Mouse (Mus musculus) c-Kit-positive CD71-positive TER-119-positive erythroid progenitor cells, embryonic 14.5 days (primary cell): ENCODE measurements around the gene Phldb1.
A peak's percentile ranks its signal among the peaks of the same experiment; 100 is the strongest.

Experiments
- DNase-seq: peaks from one replicate; pipeline ENCODE4 v3.0.0-alpha.2; 2013; ENCODE audit warnings: low spot score

The Phldb1 gene

DNA sequence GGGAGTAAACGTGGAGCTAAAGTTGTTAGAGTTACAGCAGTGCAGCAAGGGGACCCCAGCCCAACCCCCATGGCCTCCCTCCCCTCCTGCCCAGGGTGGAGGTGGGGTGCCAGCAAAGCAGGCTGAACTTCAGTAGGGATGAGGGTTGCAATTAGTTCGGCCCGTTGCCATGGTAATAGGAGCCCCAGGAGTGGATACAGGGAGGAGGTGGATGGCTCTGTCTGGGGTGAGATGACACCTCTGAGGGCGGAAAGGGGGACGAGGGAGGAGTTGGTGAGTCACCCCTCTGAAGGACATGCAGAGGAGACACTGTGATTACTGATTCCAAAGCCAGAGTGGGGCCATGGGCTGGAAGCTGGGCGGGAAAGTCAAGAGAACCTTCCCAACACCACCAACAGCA is 26.1 kb downstream of the Phldb1 start:
- DNase-seq = no peak

DNA sequence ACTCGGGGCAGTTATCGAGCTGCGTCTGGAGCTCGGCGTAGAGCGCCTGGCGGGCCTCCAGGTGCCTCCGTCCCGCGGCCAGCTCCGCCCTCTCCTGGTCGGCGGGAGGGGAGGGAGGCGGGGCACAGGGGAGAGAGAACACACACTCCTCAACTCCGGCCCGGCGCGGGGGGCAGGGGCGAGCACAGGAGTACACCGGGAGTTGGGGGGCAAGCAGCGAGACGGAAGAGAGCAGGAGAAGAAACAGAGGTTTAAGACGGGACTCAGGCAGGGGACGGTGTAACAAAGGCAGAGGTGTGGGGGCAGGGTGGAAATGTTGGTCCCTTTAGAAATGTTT is 26.6 kb downstream of the Phldb1 start:
- no peak for DNase-seq

DNA sequence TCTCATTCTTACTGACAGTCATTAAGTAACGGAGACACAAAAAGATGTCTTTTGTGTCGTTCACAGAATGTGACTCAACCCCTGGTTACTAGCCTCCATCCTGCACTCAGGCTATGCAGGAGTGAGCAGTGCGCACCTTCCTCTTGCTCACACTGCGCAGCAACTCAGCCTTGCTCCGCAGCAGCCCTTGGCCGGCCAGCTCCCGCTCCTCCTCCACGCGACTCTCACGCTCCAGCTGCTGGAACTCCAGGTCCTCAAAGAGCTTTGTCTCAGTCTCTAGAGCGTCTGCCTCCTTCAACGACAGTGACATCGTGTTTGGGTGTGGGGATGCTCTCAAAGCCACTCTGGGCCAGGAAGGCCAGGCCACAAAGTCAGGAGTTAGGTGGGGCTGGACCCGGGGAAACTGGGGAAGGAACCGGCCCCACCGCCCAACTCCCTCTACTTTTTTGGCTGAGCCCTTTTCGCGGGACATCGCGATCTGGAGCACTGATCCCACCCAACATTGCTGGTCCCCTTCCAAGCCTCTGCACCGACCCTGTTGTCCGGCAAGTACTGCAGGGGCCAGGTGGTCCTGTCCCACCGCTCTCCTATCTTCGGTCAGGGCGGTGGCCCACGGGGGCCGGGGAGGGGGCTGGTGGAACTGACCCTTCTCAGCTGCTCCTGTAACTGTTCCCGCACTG is 27.1 kb downstream of the Phldb1 start:
- DNase-seq = no peak

DNA sequence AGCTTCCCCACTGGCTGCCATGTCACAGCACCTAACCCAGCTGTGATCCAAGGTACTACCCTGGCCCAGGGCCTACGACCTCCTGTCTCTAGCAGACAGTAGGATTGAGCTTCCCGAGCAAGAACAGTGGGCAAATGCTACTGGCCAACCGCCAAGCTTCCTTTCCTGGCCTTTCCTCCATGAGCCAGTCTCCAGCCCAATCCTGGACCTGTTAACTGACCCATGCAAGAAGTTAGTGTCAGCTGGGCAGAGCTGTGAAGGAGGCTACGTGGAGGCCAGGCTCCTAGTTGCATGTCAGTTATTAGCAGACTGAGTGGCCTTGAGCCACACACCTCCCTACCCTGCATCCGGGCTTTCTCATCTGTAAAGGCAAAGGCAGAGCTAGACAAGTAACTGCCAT is 35.3 kb downstream of the Phldb1 start:
- no peak for DNase-seq

DNA sequence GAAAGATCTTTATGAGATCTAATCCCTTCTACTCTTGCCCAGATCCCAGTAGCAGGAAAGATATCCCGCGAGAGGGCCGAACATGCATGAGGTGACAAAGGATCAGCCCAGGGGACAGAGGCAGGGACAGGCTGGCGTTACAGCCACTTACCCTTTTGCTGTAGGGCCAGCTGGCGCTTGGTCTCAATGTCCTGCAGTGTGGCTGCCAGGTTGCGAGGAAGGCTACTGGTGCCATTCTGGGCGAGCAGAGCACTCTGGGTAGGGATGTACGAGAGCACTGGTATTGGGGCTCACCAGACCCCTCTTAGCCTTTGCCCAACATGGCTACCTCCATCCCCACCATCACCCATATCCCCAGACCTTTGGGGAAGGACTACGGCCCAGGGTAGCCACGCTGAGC is 35.8 kb downstream of the Phldb1 start:
- DNase-seq = no peak

DNA sequence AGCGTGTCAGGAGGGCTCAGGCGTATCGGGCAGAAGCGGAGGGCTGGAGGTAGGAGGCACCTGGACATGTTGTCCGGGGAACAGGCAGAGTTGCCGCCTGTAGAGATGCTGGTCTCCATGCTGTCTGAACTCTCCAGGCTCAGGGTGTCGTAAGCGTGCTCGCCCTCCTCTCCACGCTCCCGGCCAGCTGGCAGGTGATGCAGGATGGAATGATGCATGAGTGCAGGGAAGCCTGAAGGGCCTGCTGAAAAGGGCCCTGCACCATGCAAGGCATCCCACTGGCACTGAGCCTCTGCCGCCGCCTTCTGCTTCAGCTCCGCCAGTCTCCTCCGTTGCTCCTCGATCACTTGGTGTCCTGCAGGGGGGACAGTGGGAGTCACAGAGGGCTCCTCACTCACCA is 37.1 kb downstream of the Phldb1 start:
- DNase-seq = no peak

DNA sequence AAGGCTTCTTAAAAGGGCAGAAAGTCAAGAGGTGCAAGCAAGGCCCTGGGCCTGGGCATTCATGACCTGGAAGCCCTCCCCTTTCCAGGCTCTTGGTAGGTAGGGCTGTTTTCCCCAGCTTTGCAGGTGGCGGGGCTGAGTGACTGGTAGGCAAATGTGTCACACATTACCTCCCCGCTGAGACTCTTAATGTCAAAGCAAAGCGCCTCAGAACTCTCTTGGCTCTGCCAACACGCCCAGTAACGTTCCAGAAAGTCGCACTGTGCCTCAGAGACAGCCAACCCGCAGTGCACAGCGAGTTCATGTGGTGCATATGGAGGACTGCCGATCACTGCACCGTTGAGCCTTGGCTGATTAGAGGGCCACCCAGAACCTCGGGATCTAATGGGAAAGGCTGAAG is 41.9 kb downstream of the Phldb1 start:
- DNase-seq = no peak

DNA sequence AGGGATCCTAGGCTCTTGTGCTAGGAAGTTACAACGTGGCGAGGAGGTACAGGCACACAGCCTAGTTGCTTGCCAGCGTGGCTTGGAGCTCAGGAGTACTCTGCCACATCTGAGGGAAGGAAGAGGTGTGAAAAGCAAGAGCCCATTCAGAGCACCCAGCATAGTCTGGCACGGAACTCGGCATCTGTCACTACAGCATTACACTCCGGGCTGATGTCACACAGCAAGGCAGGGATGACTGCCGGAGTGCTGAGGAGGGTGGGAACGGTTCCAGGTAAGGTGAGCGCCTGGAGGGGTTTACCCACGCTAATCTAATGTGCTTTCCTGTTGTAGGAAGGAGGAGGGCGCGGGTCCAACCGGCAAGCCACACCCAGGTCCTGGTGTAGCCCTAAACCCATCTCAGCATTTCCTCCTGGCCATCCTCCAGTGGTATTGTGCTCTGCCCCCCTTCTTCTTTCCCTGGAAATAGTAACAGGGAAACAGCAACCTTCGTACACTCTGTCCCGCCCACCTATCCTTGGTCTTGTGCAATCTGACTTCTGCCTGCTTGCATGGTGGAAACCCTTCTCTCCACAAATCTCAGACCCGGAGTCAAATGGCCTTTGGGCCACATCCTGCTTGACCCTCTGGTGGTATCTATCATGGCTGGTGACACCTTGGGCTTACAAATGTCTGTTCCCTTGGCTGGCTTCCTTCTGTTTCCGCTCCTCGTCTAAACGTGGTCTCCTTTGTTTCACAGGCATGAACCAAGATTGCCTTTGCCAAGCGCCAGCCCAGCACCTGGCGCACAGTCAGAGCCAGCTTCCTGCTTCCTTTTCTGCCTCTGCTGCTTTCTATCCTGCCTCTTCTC is 43.1 kb downstream of the Phldb1 start:
- DNase-seq = no peak

DNA sequence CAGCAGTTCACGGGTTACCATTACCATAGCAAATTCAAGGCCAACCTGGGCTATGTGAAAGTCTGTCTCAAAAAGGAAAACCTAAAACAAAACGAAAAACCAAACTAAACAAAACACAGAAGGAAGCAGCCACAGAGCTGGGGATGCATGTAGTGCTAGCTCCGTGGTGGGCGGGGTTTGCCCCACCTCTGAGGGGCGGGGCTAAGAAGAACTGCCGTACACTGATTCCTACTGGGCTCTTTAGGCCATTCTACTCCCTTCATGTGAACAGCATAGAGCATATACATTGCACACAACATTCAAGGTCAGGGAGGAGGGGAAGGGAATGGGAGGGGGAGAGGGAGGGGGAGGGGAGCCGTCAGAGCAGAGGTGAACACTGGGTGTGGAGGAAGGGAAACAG is 44.4 kb downstream of the Phldb1 start:
- DNase-seq = peak; percentile 29

DNA sequence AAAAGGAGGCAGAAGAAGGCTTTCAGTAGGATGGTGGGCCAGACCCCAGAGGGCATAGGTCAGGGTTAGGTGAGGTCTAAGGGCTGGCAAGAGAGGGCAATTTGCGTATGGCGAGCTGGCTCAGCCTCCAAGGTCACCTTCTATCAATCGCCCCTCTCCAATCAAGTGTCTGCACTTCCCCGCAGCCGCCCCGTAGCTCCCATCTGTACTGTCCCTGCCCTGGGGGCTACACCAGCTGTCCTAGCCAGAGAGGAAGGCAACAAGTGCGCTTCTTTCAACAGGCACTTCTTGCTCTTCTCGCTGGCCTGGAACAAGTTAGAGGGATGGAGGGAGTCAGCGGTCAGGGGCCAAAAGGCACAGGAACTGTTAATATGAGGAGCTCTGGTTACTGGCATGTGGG is 47.0 kb downstream of the Phldb1 start:
- no peak for DNase-seq

DNA sequence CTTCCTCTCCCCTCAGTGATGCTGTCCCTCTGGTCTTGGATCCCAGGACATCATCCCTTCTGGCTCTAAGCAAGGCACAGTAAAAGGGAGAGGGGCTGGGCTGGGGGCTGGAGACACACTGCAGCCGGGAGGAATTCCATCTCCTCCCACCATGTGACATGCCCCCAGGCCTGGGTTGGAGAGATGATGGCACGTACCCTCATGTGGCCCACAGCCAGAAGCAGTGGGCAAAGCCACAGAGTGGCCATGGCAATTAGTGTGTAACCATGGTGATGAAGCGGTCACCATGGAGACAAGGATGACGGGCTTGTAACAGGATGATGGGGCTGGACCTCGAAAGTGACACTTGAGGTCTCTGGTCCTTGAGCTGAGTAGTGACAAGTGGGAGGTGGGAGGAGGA is 48.4 kb downstream of the Phldb1 start:
- DNase-seq = no peak

DNA sequence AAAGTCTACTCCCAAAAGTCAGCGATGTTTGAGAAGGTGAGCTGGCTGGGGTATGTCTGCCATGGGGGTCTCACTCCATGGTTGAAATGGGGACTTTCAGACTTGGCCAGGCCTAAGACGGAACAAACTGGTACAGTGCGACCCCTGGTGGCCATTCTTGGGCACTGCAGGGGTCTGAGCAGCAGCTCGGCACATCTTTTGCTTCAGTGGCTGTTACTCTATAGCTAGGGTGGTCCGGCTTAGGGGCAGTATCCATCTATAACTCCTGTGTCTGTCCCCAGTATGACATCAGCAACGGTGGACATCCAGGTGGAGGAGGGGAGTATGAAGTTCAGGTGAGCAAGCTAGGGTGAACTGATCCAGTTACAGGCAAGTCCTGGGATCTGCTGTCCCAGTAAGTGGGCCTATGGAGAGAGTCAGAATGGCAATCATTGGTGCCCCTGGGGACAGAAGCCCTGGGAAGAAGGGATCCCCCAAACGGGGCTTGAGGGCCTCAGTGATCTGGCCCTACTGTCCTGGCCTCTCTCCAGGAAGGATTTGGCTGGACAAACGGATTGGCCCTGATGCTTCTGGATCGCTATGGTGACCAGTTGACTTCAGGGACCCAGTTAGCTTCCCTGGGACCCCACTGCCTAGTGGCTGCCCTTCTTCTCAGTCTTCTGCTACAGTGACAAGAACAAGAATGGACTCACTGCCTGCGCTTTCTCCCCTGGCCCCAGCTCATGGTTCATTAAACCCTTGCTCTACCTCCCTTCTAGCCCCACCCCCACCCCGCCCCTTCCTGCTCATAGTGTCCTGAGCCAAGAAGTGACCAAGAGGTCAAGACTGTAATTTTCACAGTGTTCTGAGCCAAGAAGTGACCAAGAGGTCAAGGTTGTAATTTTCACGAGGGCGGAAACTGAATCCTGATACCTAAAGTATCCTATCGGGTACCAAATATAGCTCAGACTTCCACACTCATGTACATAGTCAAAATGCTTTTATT is 49.4 kb downstream of the Phldb1 start:
- DNase-seq = peak; percentile 49

DNA sequence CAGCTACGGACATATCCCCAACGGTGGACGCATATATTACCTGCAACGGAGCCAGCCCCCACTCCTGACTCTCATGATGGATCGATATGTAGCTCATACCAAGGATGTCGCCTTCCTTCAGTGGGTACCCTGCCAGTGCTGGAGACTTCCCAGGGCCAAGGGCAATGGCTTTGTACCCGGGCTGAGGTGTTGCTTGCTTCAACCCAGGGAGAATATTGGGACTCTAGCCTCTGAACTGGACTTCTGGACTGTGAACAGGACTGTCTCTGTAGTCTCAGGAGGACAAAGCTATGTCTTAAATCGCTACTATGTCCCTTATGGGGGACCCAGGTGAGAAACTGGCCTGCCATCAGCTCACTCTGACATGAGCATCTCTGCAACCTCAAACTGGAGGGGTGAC is 52.0 kb downstream of the Phldb1 start:
- DNase-seq = no peak

DNA sequence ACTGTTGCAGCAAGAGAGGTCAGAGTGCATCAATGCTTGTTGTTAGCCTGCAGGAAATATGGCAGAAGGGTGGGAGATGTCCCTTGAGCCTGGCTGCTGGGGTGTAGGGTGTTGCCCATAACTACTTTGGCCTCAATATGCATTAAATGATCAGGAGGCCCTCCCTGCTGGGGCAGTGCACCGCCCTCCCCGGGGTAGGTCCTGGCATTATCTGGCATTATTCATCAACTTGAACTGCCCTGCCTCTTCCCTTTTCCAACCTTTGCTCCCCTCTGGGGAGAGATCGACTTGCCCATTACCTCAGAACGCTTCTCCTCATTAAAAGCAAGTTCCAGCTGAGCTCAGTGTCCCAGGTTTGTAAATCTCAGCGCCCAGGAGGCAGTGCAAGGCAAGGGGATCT is 55.4 kb downstream of the Phldb1 start:
- no peak for DNase-seq

DNA sequence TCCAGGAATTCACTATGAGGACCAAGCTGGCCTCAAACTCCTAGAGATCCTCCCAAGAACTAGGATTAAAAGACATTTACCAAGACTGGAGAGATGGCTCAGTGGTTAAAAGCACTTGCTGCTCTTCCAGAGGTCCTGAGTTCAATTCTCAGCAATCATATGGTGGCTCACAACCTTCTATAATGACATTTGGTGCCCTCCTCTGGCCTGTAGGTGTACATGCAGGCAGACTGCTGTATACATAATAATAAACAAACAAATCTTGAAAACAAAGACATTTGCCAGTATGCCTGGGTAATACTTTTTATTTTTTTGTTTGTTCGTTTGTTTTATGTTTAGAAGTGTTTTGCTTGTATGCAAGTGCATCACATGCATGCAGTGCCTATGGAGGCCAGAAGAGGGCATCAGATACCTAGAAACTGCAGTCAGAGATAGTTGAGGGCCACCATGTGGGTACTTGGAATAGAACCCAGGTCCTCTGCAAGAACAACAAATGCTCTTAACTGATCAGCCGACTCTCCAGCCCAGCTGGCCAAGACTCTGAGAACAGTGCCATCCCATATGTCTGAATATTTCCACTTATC is 56.6 kb downstream of the Phldb1 start:
- no peak for DNase-seq

DNA sequence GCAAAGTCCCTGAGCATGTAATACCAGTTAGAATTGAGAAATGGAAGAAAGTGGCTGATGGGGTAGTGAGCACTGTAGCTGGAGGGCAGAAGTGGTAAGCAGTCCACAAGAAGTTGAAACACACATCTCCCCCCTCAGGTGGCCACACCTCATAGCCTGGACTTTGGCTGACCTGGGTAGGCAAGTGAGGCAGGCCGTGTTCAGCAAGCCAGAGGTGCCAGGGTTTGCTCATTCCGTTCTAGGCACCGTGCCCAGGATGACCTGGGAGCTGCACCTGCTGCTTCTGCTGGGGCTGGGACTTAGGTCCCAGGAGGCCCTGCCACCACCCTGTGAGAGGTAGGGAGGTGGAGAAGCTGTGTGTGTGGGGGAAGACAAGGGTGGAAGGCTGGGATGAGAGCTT is 62.0 kb downstream of the Phldb1 start, which contains the start of gene Treh:
Gene Treh (plus strand): TSS at position 229 of the 400 bp plus-strand sequence.
- DNase-seq = no peak

DNA sequence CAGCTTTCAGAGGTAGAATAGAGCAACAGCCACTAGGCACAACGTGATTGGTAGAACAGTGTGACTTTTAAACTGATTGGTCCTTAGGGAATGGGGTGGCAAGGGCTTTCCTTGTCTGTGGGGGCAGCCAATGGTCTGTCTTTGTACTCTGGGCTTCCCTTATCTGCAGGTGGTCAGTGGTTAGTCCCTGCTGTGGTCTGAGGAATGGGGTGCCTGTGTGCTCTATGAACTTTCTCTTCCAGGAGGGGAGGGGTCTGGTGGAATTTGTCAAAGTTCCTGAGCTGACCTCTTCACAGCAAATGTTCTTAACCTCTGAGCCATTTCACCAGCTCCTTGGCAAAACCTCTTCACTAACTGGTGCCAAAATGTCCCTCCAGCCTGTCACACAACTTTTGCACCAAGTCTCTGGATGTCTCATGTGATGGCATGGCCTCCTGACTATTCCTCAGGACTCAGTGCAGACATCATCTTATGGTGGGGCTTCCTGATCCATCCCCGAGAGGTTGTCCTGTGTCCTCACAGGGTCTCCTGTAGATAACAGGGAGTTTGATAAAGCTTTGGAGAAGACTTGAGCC is 62.6 kb downstream of the Phldb1 start:
- DNase-seq = no peak

DNA sequence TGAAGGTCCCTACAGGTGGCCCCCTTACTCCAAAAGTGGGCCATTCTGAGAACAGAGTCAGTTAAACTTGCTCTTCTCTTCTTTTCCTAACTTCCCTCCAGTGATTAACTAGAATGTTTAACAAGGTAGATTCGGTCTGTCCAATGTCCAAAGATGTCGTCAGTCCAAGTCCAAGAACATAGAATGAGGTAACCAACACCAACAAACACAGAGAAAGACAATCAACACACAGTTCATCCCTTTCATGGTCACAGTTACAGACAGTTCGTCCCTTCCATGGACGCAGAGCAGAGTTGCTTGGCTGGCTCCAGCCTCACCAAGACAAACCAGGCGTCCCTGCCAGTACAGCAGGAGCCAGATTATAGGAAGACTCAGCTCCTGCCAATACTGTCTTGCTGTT is 63.6 kb downstream of the Phldb1 start:
- no peak for DNase-seq

DNA sequence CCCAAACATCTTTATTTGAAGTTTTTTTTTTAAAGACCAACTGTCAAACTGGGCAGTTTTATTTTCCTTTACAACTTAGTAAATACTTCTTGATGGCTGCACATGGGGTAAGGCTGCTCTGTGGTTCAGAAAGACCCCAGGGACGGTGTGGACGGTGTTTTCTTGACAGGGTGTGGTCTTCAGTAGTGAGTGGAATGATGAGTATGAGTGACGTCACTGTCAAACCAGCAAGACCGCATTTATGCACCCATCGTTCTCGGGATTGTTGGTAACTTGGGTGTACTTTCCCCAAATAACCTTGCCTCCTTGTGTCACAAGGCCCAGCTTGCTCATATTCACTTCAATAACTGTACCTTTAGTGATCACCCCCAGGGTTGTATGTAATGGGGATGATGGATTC is 71.3 kb downstream of the Phldb1 start:
- DNase-seq = no peak

DNA sequence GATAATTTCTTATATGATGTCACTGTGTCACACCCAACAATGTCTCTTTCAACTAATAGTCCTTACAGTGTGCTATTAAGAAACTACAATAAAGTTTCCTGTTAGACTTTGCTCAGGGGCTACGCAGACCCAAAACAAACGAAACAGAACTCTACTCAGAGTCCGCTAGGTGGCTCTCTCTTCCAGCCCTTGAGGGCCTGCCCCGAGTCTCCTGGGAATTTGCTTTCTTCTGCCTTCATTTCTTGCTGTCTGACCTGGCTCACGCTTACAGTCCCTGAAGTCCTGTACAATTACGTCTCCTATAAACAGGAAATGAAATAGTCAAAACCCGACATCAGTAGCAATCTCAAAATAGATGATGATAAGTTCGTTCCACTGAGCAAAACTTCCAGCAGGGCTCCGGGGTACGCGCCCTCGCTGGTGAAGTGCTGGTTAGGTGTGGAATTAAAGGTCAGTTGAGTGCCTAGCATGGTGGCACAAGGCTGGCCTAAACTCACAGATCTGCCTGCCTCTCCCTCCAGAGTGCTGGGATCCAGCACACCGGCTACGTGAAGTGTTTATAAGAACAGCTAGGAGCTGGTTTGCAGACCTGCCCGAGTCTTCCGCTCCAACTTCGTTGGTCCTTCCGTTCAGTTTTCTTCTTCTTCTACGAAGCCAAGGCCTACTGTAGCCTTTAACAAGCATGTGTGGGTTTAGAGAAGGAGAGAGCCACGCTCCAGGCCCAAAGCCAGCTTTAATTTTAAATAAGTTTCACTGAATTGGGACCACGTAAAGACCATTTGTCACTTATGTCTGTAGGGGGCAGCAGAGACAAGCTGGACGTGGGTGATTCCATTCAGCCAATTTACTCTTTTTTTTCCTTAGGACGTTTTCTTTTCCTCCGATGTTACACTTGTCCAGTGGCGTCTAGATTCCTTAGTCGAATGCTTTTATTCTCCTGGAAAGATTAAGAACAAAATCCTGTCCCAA is 79.6 kb downstream of the Phldb1 start:
- peak; percentile 64 for DNase-seq

DNA sequence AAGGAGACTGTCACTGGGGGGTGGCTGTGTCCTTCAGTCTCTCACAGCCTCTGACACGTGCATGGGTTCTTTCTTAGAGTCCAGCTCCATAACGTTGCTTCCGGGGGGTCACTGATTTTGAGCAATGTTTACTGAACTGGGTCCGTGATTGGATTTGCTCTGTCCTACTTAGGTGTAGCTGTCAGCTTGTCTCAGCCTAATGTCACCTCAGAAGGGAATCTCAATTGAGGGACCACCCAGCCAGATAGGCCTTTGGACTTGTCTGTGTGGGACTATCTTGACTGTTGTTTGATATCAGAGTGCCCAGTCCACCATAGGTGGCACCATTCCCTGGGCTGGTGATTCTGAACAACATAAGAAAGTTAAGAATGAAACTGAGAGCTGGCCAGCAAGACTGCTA is 81.1 kb downstream of the Phldb1 start:
- DNase-seq = no peak
